In genomic region chr4:111907926-111908325, GRCm38 (mm10) we compare ENCODE assay signal across 10 mouse cellular contexts. TPM values are rescaled to one million over a fixed set of nuclear protein-coding genes. Genes with fewer than 3 reads are reported as not detected.
DNase-seq lines count a peak whose midpoint lies in the region; ATAC-seq and TF ChIP-seq lines count a peak whose summit lies in the region.
"Had no signal": no experiment of that assay in that cellular context is flagged by ENCODE, and none has a peak within 500 bp of the region (broad histone marks: within the 10 kb centered on the region; RNA-seq: fewer than 3 reads in every experiment).

No protein-coding gene starts in this region.

- H3K4me2 ChIP-seq in embryonic facial prominence, embryonic 11.5 days (ENCODE audit: low read depth, low read length): no peak overlapping the region
- no peak overlapping the region for H3K4me2 ChIP-seq in lung, postnatal 0 days (replicated peaks; ENCODE audit: low read depth, low read length)
- H3K4me2 ChIP-seq in hindbrain, embryonic 13.5 days: no peak overlapping the region

- no peak overlapping the region for H3K27ac ChIP-seq in embryonic facial prominence, embryonic 11.5 days (replicated peaks; ENCODE audit: low read depth, low read length)
- no peak overlapping the region for H3K27ac ChIP-seq in embryonic facial prominence, embryonic 10.5 days (replicated peaks)
- no peak overlapping the region for H3K27ac ChIP-seq in lung, postnatal 0 days (ENCODE audit: low read length)
- H3K27ac ChIP-seq in hindbrain, embryonic 13.5 days: no peak overlapping the region

- peak; percentile 70 for DNase-seq in embryonic facial prominence, embryonic 11.5 days (ENCODE audit: low spot score)
- DNase-seq in embryonic facial prominence, embryonic 10.5 days (ENCODE audit: low spot score): no peak
- peak; percentile 39 for DNase-seq in lung, postnatal 0 days (ENCODE audit: low spot score)
- DNase-seq in lung, postnatal 25 days (ENCODE audit: low spot score): no peak
- DNase-seq in retina, postnatal 1 day: peak; percentile 52
- DNase-seq in T-cell, adult 2 months (ENCODE audit: low spot score): no peak
- DNase-seq in adrenal gland, postnatal 4 days (ENCODE audit: low spot score in 2 of 2): no peak

- peak; percentile 66 for TF ChIP-seq CTCF in lung, postnatal 0 days (IDR thresholded peaks at IDR 0.05)

- no peaks in the 10 kb centered on the region for H3K9me3 ChIP-seq in embryonic facial prominence, embryonic 11.5 days (replicated peaks; ENCODE audit: control insufficient read depth, low read length)
- H3K9me3 ChIP-seq in embryonic facial prominence, embryonic 10.5 days: 0 out of 2 replicates have a peak, but pooled peaks cover 5% of the 10 kb centered on the region
- H3K9me3 ChIP-seq in lung, postnatal 0 days (ENCODE audit: low read length): no peaks in the 10 kb centered on the region
- no peaks in the 10 kb centered on the region for H3K9me3 ChIP-seq in hindbrain, embryonic 13.5 days

- no peaks in the 10 kb centered on the region for H3K4me1 ChIP-seq in embryonic facial prominence, embryonic 11.5 days (ENCODE audit: control insufficient read depth, insufficient read depth, low read length)
- H3K4me1 ChIP-seq in embryonic facial prominence, embryonic 10.5 days: no peaks in the 10 kb centered on the region
- H3K4me1 ChIP-seq in lung, postnatal 0 days (ENCODE audit: insufficient read depth, low read depth, low read length): no peaks in the 10 kb centered on the region
- no peaks in the 10 kb centered on the region for H3K4me1 ChIP-seq in hindbrain, embryonic 13.5 days (replicated peaks)

- H3K27me3 ChIP-seq in embryonic facial prominence, embryonic 11.5 days (ENCODE audit: control insufficient read depth, insufficient read depth, low read length): no peaks in the 10 kb centered on the region
- H3K27me3 ChIP-seq in embryonic facial prominence, embryonic 10.5 days (replicated peaks; ENCODE audit: low read depth, poor library complexity, severe bottlenecking): no peaks in the 10 kb centered on the region
- no peaks in the 10 kb centered on the region for H3K27me3 ChIP-seq in lung, postnatal 0 days (replicated peaks; ENCODE audit: insufficient read depth, low read length)
- H3K27me3 ChIP-seq in hindbrain, embryonic 13.5 days: no peaks in the 10 kb centered on the region

- no peak overlapping the region for H3K9ac ChIP-seq in embryonic facial prominence, embryonic 11.5 days (replicated peaks; ENCODE audit: low read length)
- no peak overlapping the region for H3K9ac ChIP-seq in lung, postnatal 0 days (replicated peaks; ENCODE audit: low read depth)
- H3K9ac ChIP-seq in hindbrain, embryonic 13.5 days: no peak overlapping the region

- WGBS in embryonic facial prominence, embryonic 11.5 days: 42% methylated on average over 2 of the region's 2 CpGs
- WGBS in embryonic facial prominence, embryonic 10.5 days: 43% methylated on average over 2 of the region's 2 CpGs
- WGBS in lung, postnatal 0 days: 17% methylated on average over 2 of the region's 2 CpGs
- 43% methylated on average over 2 of the region's 2 CpGs for WGBS in hindbrain, embryonic 13.5 days

- H3K36me3 ChIP-seq in embryonic facial prominence, embryonic 11.5 days (replicated peaks; ENCODE audit: control insufficient read depth, insufficient read depth, low read depth, low read length): no peaks in the 10 kb centered on the region
- no peaks in the 10 kb centered on the region for H3K36me3 ChIP-seq in embryonic facial prominence, embryonic 10.5 days (replicated peaks)
- H3K36me3 ChIP-seq in lung, postnatal 0 days (ENCODE audit: insufficient read depth, low read length): no peaks in the 10 kb centered on the region
- H3K36me3 ChIP-seq in hindbrain, embryonic 13.5 days: no peaks in the 10 kb centered on the region

- ATAC-seq in embryonic facial prominence, embryonic 11.5 days (replicated peaks; ENCODE audit: insufficient number of reproducible peaks, low FRiP score, low TSS enrichment, low read depth): no peak
- ATAC-seq in lung, postnatal 0 days: no peak
- peak; percentile 43; the same call in 1 of the 2 replicates for ATAC-seq in hindbrain, embryonic 13.5 days (ENCODE audit: low FRiP score)

- no peak for TF ChIP-seq EP300 in lung, postnatal 0 days (IDR thresholded peaks at IDR 0.05)

- no peak overlapping the region for H3K4me3 ChIP-seq in embryonic facial prominence, embryonic 11.5 days (ENCODE audit: low read depth, low read length)
- no peak overlapping the region for H3K4me3 ChIP-seq in embryonic facial prominence, embryonic 10.5 days
- no peak overlapping the region for H3K4me3 ChIP-seq in lung, postnatal 0 days (ENCODE audit: low read depth, low read length)
- H3K4me3 ChIP-seq in hindbrain, embryonic 13.5 days: no peak overlapping the region

RNA-seq across cellular contexts. Expression of gene Slc5a9, which starts 5.2 kb away (rescaled TPM):
- polyA plus RNA-seq in embryonic facial prominence, embryonic 11.5 days (2014; fragmentation: Nextera tagmentation; extraction: Ambion mirVana): 0.07 TPM in 1 of 2 replicates, not detected in the other
- not detected in 2 replicates for polyA plus RNA-seq in embryonic facial prominence, embryonic 10.5 days (2016; fragmentation: Nextera tagmentation; extraction: Ambion mirVana)
- 0.10 and 0.20 TPM in 2 replicates for polyA plus RNA-seq in lung, postnatal 0 days (2015; fragmentation: Nextera tagmentation; extraction: Ambion mirVana)
- polyA plus RNA-seq in hindbrain, embryonic 13.5 days (2015; fragmentation: Nextera tagmentation; extraction: Ambion mirVana): not detected in 2 replicates
- total RNA-seq in adrenal gland, postnatal 4 days (2021): 1 to 10 TPM in 1 of 2 experiments, not detected in 1; 2.4 TPM

RNA-seq across cellular contexts. Expression of gene Skint8, which starts 11.3 kb away (rescaled TPM):
- not detected in 2 replicates for polyA plus RNA-seq in embryonic facial prominence, embryonic 11.5 days (2014; fragmentation: Nextera tagmentation; extraction: Ambion mirVana)
- not detected in 2 replicates for polyA plus RNA-seq in embryonic facial prominence, embryonic 10.5 days (2016; fragmentation: Nextera tagmentation; extraction: Ambion mirVana)
- not detected in 2 replicates for polyA plus RNA-seq in lung, postnatal 0 days (2015; fragmentation: Nextera tagmentation; extraction: Ambion mirVana)
- polyA plus RNA-seq in hindbrain, embryonic 13.5 days (2015; fragmentation: Nextera tagmentation; extraction: Ambion mirVana): not detected in 2 replicates
- total RNA-seq in adrenal gland, postnatal 4 days (2021): not detected
- total RNA-seq: heart, postnatal 14 days had no signal
- polyA plus RNA-seq: small intestine, adult 2 months had no signal

Comparison
In these comparisons a context has a peak if more than half of its experiments do, and no peak if none do; other contexts are left out.
1. DNase-seq: peak in embryonic facial prominence, embryonic 11.5 days (single experiment), lung, postnatal 0 days (single experiment) and retina, postnatal 1 day (single experiment); none in embryonic facial prominence, embryonic 10.5 days (single experiment), lung, postnatal 25 days (single experiment), T-cell, adult 2 months (single experiment) and adrenal gland, postnatal 4 days (0 of 2).